8 mouse cellular contexts compared by ENCODE assay signal in the genomic region with DNA sequence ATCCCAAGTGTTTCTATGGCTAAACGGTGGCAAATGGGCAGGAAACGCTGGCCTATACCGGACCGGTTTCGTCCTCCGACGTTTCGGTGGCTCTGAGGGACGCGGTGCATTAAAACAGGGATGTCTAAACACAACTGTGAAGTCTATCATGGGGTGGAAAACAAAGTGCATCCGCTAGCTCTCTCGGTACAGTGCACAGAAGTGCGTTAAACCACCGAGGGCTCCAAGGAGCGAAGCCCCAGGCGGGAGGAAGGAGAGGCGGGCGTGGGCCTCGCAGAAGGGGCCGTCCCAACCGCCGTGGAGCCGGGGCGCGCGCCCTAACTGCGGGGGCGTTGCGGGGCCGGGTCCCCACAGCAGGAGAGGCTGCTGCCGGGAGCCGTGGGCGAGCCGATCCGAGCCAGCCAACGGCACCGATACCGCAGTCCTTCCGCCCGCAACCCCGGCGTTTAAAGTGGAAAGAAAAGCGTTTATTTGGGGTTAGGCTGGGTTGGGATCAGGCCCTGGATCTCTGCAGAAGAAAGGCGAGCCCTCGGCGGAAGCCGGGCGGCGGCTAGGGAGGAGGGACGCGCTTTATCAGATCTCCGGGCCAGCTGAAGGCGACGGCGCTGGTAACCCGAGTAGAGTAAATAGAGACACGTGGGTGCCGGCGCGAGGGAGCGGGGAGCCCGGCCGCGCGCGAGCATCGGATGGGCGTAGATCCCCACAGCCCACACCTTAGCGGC. TPM values are rescaled to one million over a fixed set of nuclear protein-coding genes. Genes with fewer than 3 reads are reported as not detected.
DNase-seq lines count a peak whose midpoint lies in the region; ATAC-seq and TF ChIP-seq lines count a peak whose summit lies in the region.

No protein-coding gene starts in this region.

- TF ChIP-seq CTCF in bone marrow, adult 2 months (IDR thresholded peaks at IDR 0.05; ENCODE audit: control insufficient read depth, insufficient read depth, low read length): no peak

- peak overlapping the region; percentile 45 for H3K4me3 ChIP-seq in bone marrow, adult 2 months (replicated peaks; ENCODE audit: control insufficient read depth, low read depth, low read length)
- peak overlapping the region; percentile 84 for H3K4me3 ChIP-seq in heart, embryonic 10.5 days
- H3K4me3 ChIP-seq in kidney, embryonic 15.5 days (replicated peaks): peak overlapping the region; percentile 62

- H3K9ac ChIP-seq in kidney, embryonic 15.5 days: peak overlapping the region; percentile 71

- H3K27me3 ChIP-seq in heart, embryonic 10.5 days (ENCODE audit: insufficient read depth, poor library complexity, severe bottlenecking): peaks cover 22% of the 10 kb centered on the region
- H3K27me3 ChIP-seq in kidney, embryonic 15.5 days: peaks cover 73% of the 10 kb centered on the region

- peak overlapping the region; percentile 51 for H3K27ac ChIP-seq in bone marrow, adult 2 months (ENCODE audit: control insufficient read depth, insufficient read depth, low read depth, low read length, poor library complexity)
- H3K27ac ChIP-seq in heart, embryonic 10.5 days: peak overlapping the region; percentile 94
- H3K27ac ChIP-seq in kidney, embryonic 15.5 days: peak overlapping the region; percentile 29; the same call in 1 of the 2 replicates

- under 1% methylated on average over 69 of the region's 69 CpGs for WGBS in bone marrow, adult 2 months
- under 1% methylated on average over 69 of the region's 69 CpGs for WGBS in heart, embryonic 10.5 days
- WGBS in kidney, embryonic 15.5 days: under 1% methylated on average over 69 of the region's 69 CpGs

- peak; percentile 59 for ATAC-seq in kidney, embryonic 15.5 days (replicated peaks; ENCODE audit: low FRiP score)

- intact Hi-C loops in left cerebral cortex, postnatal 25 days (cut with DNase I): loop anchor here (5.0 kb wide), 3 partner anchors 45 to 105 kb away; no protein-coding TSS in a partner anchor

- H3K4me1 ChIP-seq in bone marrow, adult 2 months (ENCODE audit: control insufficient read depth, insufficient read depth, low read length): no peaks in the 10 kb centered on the region
- H3K4me1 ChIP-seq in heart, embryonic 10.5 days: peaks cover 46% of the 10 kb centered on the region
- peaks cover 54% of the 10 kb centered on the region for H3K4me1 ChIP-seq in kidney, embryonic 15.5 days

- DNase-seq in left cerebral cortex, postnatal 25 days (ENCODE audit: low spot score in 2 of 2): peak; percentile 15 to 17
- no peak for DNase-seq in left cerebral cortex, adult 9 months (ENCODE audit: low spot score in 2 of 2)
- peak; percentile 86 for DNase-seq in heart, embryonic 10.5 days (ENCODE audit: low spot score)
- DNase-seq in lung, postnatal 25 days (ENCODE audit: low spot score): peak; percentile 42
- peak; percentile 75 for DNase-seq in retina, postnatal 1 day
- no peak for DNase-seq in layer of hippocampus, adult 11-12 months (ENCODE audit: low spot score)

- no peak for TF ChIP-seq POLR2A in bone marrow, adult 2 months (IDR thresholded peaks at IDR 0.05; ENCODE audit: borderline replicate concordance, control insufficient read depth, low read depth, low read length)

- H3K9me3 ChIP-seq in heart, embryonic 10.5 days: no peaks in the 10 kb centered on the region
- H3K9me3 ChIP-seq in kidney, embryonic 15.5 days (replicated peaks): no peaks in the 10 kb centered on the region

- peak overlapping the region; percentile 98 for H3K4me2 ChIP-seq in kidney, embryonic 15.5 days

- peaks cover 14% of the 10 kb centered on the region for H3K36me3 ChIP-seq in heart, embryonic 10.5 days
- H3K36me3 ChIP-seq in kidney, embryonic 15.5 days: no peaks in the 10 kb centered on the region

RNA-seq across cellular contexts. Expression of a gene that starts 1.7 kb away (rescaled TPM):
- total RNA-seq in left cerebral cortex, postnatal 25 days (2021): 1 to 10 TPM; 6.3 to 6.4 TPM
- polyA plus RNA-seq in bone marrow, adult 2 months (2011; ENCODE audit: insufficient read depth, insufficient read length, low replicate concordance, missing spikeins): 3.0 and 4.3 TPM in 2 replicates
- polyA plus RNA-seq in heart, embryonic 10.5 days (2016; fragmentation: Nextera tagmentation; extraction: Ambion mirVana): 22.2 and 29.3 TPM in 2 replicates
- 25.6 and 26.2 TPM in 2 replicates for polyA plus RNA-seq in kidney, embryonic 15.5 days (2015; fragmentation: Nextera tagmentation; extraction: Ambion mirVana)

Comparison
In these comparisons a context has a peak if more than half of its experiments do, and no peak if none do; other contexts are left out.
1. DNase-seq: peak in left cerebral cortex, postnatal 25 days (2 of 2), heart, embryonic 10.5 days (single experiment), lung, postnatal 25 days (single experiment) and retina, postnatal 1 day (single experiment); none in left cerebral cortex, adult 9 months (0 of 2) and layer of hippocampus, adult 11-12 months (single experiment).
2. H3K27ac ChIP-seq: peak in every context shown above with its lines; median percentile 94 in heart, embryonic 10.5 days; 51 in bone marrow, adult 2 months; 29 in kidney, embryonic 15.5 days.
3. Peak in every context shown above with its lines, with median percentiles within 50 percentile points of each other: H3K4me3 ChIP-seq.